Mouse (Mus musculus): ENCODE measurements around the gene Sdhaf3.

The Sdhaf3 gene

GRCm38 (mm10) chr6:7062819-7063218 is 107.0 kb downstream of the Sdhaf3 start:
- no peak for DNase-seq (ENCODE audit: low read depth in 1 of 2, low spot score in 2 of 2)

- no peak for DNase-seq (ENCODE audit: low read depth in 1 of 2, low spot score in 2 of 2)
Measured at GRCm38 (mm10) chr6:7068782-7069181, 113.0 kb downstream of the Sdhaf3 start.

GRCm38 (mm10) chr6:7069463-7069862 is 113.7 kb downstream of the Sdhaf3 start:
- DNase-seq (ENCODE audit: low read depth in 1 of 2, low spot score in 2 of 2) = no peak

GRCm38 (mm10) chr6:7082054-7082453 is 126.2 kb downstream of the Sdhaf3 start:
- no peak for DNase-seq (ENCODE audit: low read depth in 1 of 2, low spot score in 2 of 2)

- DNase-seq (ENCODE audit: low read depth in 1 of 2, low spot score in 2 of 2) = no peak
Measured at GRCm38 (mm10) chr6:7082467-7083259, 126.9 kb downstream of the Sdhaf3 start.

GRCm38 (mm10) chr6:7083661-7084060 is 127.9 kb downstream of the Sdhaf3 start:
- no peak for DNase-seq (ENCODE audit: low read depth in 1 of 2, low spot score in 2 of 2)

DNA sequence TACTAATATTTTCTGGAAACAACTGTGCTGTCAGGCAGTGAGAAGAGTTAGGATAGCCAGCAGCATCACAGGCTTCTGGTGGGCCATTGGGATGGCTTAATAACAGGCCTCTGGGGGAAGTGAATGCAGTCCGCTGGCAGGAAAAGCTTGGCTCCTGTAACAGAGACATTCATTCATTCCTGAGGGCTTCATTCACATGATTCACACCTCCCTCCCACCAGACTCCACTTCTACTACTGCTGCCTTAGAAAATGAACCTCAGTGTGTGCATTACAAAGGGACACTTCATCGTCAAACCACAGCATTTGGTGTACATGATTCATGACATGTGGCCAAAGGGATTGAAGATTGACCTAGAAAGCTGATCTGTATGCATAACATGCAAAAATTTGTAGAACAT is 128.6 kb downstream of the Sdhaf3 start:
- no peak for DNase-seq (ENCODE audit: low read depth in 1 of 2, low spot score in 2 of 2)

DNA sequence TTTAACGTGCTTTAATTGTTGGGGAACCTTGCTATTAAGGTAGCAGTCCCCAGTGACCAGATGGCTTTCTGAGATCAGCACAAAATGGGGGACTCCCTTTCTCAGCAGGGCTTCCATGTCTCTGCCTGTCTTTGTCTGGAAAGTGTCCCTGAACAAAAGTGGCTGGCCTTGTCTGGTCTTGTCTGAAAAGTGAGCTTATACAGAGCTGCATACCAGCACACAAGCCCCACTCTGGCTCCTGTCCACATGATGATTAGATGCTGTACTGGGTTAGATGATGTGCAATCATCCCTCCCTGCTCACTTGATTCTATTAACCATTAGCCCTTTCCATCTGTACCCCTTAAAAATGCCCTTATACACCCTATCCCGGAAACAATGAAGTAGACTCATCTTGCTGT is 129.7 kb downstream of the Sdhaf3 start:
- no peak for DNase-seq (ENCODE audit: low read depth in 1 of 2, low spot score in 2 of 2)

- DNase-seq (ENCODE audit: low read depth in 1 of 2, low spot score in 2 of 2) = no peak
Measured at GRCm38 (mm10) chr6:7092094-7092493, 136.3 kb downstream of the Sdhaf3 start.
